Mouse (Mus musculus) lung, adult 2 months (tissue): ENCODE results near the gene Hipk2.

Source experiments
- CTCF ChIP-seq: fragments of 200-500 bp; IDR thresholded peaks from 2 replicates; pipeline ENCODE4 v1.5.1; 2011; ENCODE audit warnings: mild to moderate bottlenecking, low read length, control low read depth; ENCODE audit not compliant: insufficient read depth
- POLR2A ChIP-seq: fragments of 200-500 bp; IDR thresholded peaks from 2 replicates; pipeline ENCODE4 v1.6.1; 2011; ENCODE audit warnings: low read depth, mild to moderate bottlenecking, control low read depth, low read length, borderline replicate concordance; ENCODE audit errors: extremely low read depth

GRCm38 (mm10) chr6:38730169-38731146 is 145.5 kb downstream of the Hipk2 start:
- TF ChIP-seq CTCF (no peak), POLR2A (no peak)
